Mouse (Mus musculus) cerebellum, adult 18-20 months (tissue): ENCODE results near the gene Ptma.
"Not testable (repeated sequence)": the region's sequence is repeated elsewhere in the genome, so short reads cannot be mapped to it uniquely, and the experiment has no call there.

Experiments
- DNase-seq, 2 experiments: peaks; one replicate each; pipeline ENCODE4 v3.0.0; 2021

Gene Ptma

GRCm38 (mm10) chr1:86497361-86497760 lies 29.2 kb upstream of the Ptma start:
- no peak for DNase-seq

GRCm38 (mm10) chr1:86497986-86498385 lies 28.5 kb upstream of the Ptma start:
- no peak for DNase-seq

GRCm38 (mm10) chr1:86498611-86499010 lies 27.9 kb upstream of the Ptma start:
- DNase-seq = no peak

GRCm38 (mm10) chr1:86499903-86500302 lies 26.6 kb upstream of the Ptma start:
- DNase-seq = peak; percentile 65

GRCm38 (mm10) chr1:86500681-86501080 lies 25.8 kb upstream of the Ptma start:
- DNase-seq = no peak

- DNase-seq = peak; percentile 61 to 69
Observed at GRCm38 (mm10) chr1:86501114-86501532, 25.4 kb upstream of the Ptma start.

GRCm38 (mm10) chr1:86501559-86501958 lies 25.0 kb upstream of the Ptma start:
- peak; percentile 91 to 96 for DNase-seq

GRCm38 (mm10) chr1:86502221-86503048 lies 24.1 kb upstream of the Ptma start:
- no peak for DNase-seq

GRCm38 (mm10) chr1:86503165-86503747 lies 23.3 kb upstream of the Ptma start:
- peak in 1 of 2 experiments; percentile 45 for DNase-seq

- peak; percentile 92 to 96 for DNase-seq
Observed at GRCm38 (mm10) chr1:86503906-86504696, 22.4 kb upstream of the Ptma start.

GRCm38 (mm10) chr1:86504697-86505421 lies 21.7 kb upstream of the Ptma start:
- DNase-seq = peak in 1 of 2 experiments; percentile 43

- no peak for DNase-seq
Observed at GRCm38 (mm10) chr1:86505461-86505860, 21.1 kb upstream of the Ptma start.

- no peak for DNase-seq
Observed at GRCm38 (mm10) chr1:86506420-86506819, 20.1 kb upstream of the Ptma start.

- peak in 1 of 2 experiments; percentile 6 for DNase-seq
Observed at GRCm38 (mm10) chr1:86507866-86508265, 18.7 kb upstream of the Ptma start.

- peak; percentile 53 to 63 for DNase-seq
Observed at GRCm38 (mm10) chr1:86509410-86509809, 17.1 kb upstream of the Ptma start.

- DNase-seq = no peak
Observed at GRCm38 (mm10) chr1:86510266-86510665, 16.3 kb upstream of the Ptma start.

- DNase-seq = no peak
Observed at GRCm38 (mm10) chr1:86510676-86511441, 15.7 kb upstream of the Ptma start.

GRCm38 (mm10) chr1:86512154-86512720 lies 14.3 kb upstream of the Ptma start:
- no peak for DNase-seq

GRCm38 (mm10) chr1:86513031-86513430 lies 13.5 kb upstream of the Ptma start:
- not testable (repeated sequence) for DNase-seq

- no peak for DNase-seq
Observed at GRCm38 (mm10) chr1:86515715-86516410, 10.7 kb upstream of the Ptma start.

- DNase-seq = no peak
Observed at GRCm38 (mm10) chr1:86517076-86517475, 9.4 kb upstream of the Ptma start.
